13 mouse cellular contexts compared by ENCODE assay signal in genomic region chr7:28931695-28932039, GRCm38 (mm10). TPM values are rescaled to one million over a fixed set of nuclear protein-coding genes. Genes with fewer than 3 reads are reported as not detected.
DNase-seq lines count a peak whose midpoint lies in the region; ATAC-seq and TF ChIP-seq lines count a peak whose summit lies in the region.
"Had no signal": no experiment of that assay in that cellular context is flagged by ENCODE, and none has a peak within 500 bp of the region (broad histone marks: within the 10 kb centered on the region; RNA-seq: fewer than 3 reads in every experiment).

No protein-coding gene starts in this region.

- H3K36me3 ChIP-seq in heart, postnatal 0 days (replicated peaks; ENCODE audit: control insufficient read depth, insufficient read depth, low read length) = no peaks in the 10 kb centered on the region
- peaks cover 10% of the 10 kb centered on the region; the same call in 1 of the 2 replicates for H3K36me3 ChIP-seq in limb, embryonic 15.5 days
- no peaks in the 10 kb centered on the region for H3K36me3 ChIP-seq in stomach, embryonic 16.5 days (ENCODE audit: control insufficient read depth, insufficient read depth, low read length)

- no peak overlapping the region for H3K9ac ChIP-seq in heart, postnatal 0 days (replicated peaks; ENCODE audit: low read depth, low read length)
- H3K9ac ChIP-seq in limb, embryonic 15.5 days = no peak overlapping the region
- no peak overlapping the region for H3K9ac ChIP-seq in stomach, embryonic 16.5 days (ENCODE audit: low read length)

- no peak for DNase-seq in heart, postnatal 0 days (ENCODE audit: low spot score)
- DNase-seq in heart, postnatal 10 days = no peak
- no peak for DNase-seq in lung, adult 2 months
- no peak for DNase-seq in lung, postnatal 25 days (ENCODE audit: low spot score)
- DNase-seq in embryo, embryonic 10.5 days (ENCODE audit: low spot score) = no peak
- DNase-seq: adrenal gland, postnatal 25 days; cerebellum, adult 11 months; right cerebral cortex, postnatal 4 days had no signal

- peaks cover 63% of the 10 kb centered on the region for H3K4me1 ChIP-seq in heart, postnatal 0 days (ENCODE audit: control insufficient read depth, insufficient read depth)
- H3K4me1 ChIP-seq in lung, adult 2 months (ENCODE audit: control insufficient read depth, insufficient read depth, low read length) = peaks cover 37% of the 10 kb centered on the region
- H3K4me1 ChIP-seq in limb, embryonic 15.5 days = peaks cover 49% of the 10 kb centered on the region
- H3K4me1 ChIP-seq in stomach, embryonic 16.5 days (ENCODE audit: control insufficient read depth, insufficient read depth, low read length) = peaks cover 51% of the 10 kb centered on the region

- TF ChIP-seq EP300 in heart, postnatal 0 days (IDR thresholded peaks at IDR 0.05; ENCODE audit: low read depth) = no peak

- H3K27ac ChIP-seq in heart, postnatal 0 days (ENCODE audit: low read depth) = peak overlapping the region; percentile 71
- H3K27ac ChIP-seq in limb, embryonic 15.5 days = peak overlapping the region; percentile 83
- peak overlapping the region; percentile 91 for H3K27ac ChIP-seq in stomach, embryonic 16.5 days (ENCODE audit: low read length)

- no peaks in the 10 kb centered on the region for H3K9me3 ChIP-seq in heart, postnatal 0 days (replicated peaks; ENCODE audit: control insufficient read depth, low read length)
- H3K9me3 ChIP-seq in limb, embryonic 15.5 days = no peaks in the 10 kb centered on the region
- H3K9me3 ChIP-seq in stomach, embryonic 16.5 days (replicated peaks; ENCODE audit: control insufficient read depth, low read length) = no peaks in the 10 kb centered on the region

- WGBS in heart, postnatal 0 days = 55% methylated on average over 4 of the region's 4 CpGs
- 67% methylated on average over 4 of the region's 4 CpGs for WGBS in lung, adult 2 months
- WGBS in limb, embryonic 15.5 days = 79% methylated on average over 4 of the region's 4 CpGs
- 55% methylated on average over 4 of the region's 4 CpGs for WGBS in stomach, embryonic 16.5 days

- H3K4me3 ChIP-seq in heart, postnatal 0 days (ENCODE audit: low read depth, low read length) = no peak overlapping the region
- no peak overlapping the region for H3K4me3 ChIP-seq in lung, adult 2 months (replicated peaks; ENCODE audit: extremely low read depth, low read depth, low read length)
- no peak overlapping the region for H3K4me3 ChIP-seq in limb, embryonic 15.5 days
- H3K4me3 ChIP-seq in stomach, embryonic 16.5 days (replicated peaks; ENCODE audit: low read length) = no peak overlapping the region

- ATAC-seq in heart, postnatal 0 days (ENCODE audit: insufficient read depth, low read depth) = no peak
- ATAC-seq in limb, embryonic 15.5 days (ENCODE audit: insufficient number of reproducible peaks, low FRiP score, low TSS enrichment, low read depth) = no peak
- peak; percentile 68; the same call in 1 of the 2 replicates for ATAC-seq in stomach, embryonic 16.5 days (ENCODE audit: insufficient read depth, low FRiP score)

- H3K4me2 ChIP-seq in heart, postnatal 0 days (ENCODE audit: low read depth, low read length) = no peak overlapping the region
- H3K4me2 ChIP-seq in limb, embryonic 15.5 days = no peak overlapping the region
- H3K4me2 ChIP-seq in stomach, embryonic 16.5 days (ENCODE audit: low read depth, low read length) = no peak overlapping the region

- intact Hi-C loops in heart, postnatal 10 days (cut with DNase I) = no loop called here

- H3K27me3 ChIP-seq in heart, postnatal 0 days (ENCODE audit: control insufficient read depth, insufficient read depth, low read length) = no peaks in the 10 kb centered on the region
- H3K27me3 ChIP-seq in limb, embryonic 15.5 days = no peaks in the 10 kb centered on the region
- no peaks in the 10 kb centered on the region for H3K27me3 ChIP-seq in stomach, embryonic 16.5 days (ENCODE audit: control insufficient read depth, insufficient read depth, low read length)
- H3K27me3 ChIP-seq: CH12.LX had no signal

- no peak for TF ChIP-seq POLR2A in lung, adult 2 months (IDR thresholded peaks at IDR 0.05; ENCODE audit: borderline replicate concordance, extremely low read depth, low read depth, low read length)

- TF ChIP-seq CTCF in heart, postnatal 0 days (IDR thresholded peaks at IDR 0.05; ENCODE audit: low read depth) = no peak
- TF ChIP-seq CTCF in lung, adult 2 months (IDR thresholded peaks at IDR 0.05; ENCODE audit: insufficient read depth, low read length) = 0 out of 2 replicates have a peak, but pooled peaks have one; percentile 1

RNA-seq across cellular contexts. Expression of gene Actn4, which starts 30.5 kb away (rescaled TPM):
- total RNA-seq in heart, postnatal 0 days (2014; rRNA removed; ENCODE audit: low replicate concordance) = 120 and 139 TPM in 2 replicates
- 135 and 171 TPM in 2 replicates for polyA plus RNA-seq in heart, postnatal 0 days (2015; fragmentation: Nextera tagmentation; extraction: Ambion mirVana)
- total RNA-seq in heart, postnatal 10 days (2021) = 100 to 1,000 TPM; 173 to 174 TPM
- 314 and 324 TPM in 2 replicates for polyA plus RNA-seq in lung, adult 2 months (2012; rRNA removed)
- 347 and 359 TPM in 2 replicates for polyA plus RNA-seq in limb, embryonic 15.5 days (2015; fragmentation: Nextera tagmentation; extraction: Ambion mirVana)
- 413 and 449 TPM in 2 replicates for polyA plus RNA-seq in stomach, embryonic 16.5 days (2015; fragmentation: Nextera tagmentation; extraction: Ambion mirVana)

RNA-seq across cellular contexts. Expression of gene Eif3k, which starts 50.0 kb away (rescaled TPM):
- 366 and 476 TPM in 2 replicates for total RNA-seq in heart, postnatal 0 days (2014; rRNA removed; ENCODE audit: low replicate concordance)
- polyA plus RNA-seq in heart, postnatal 0 days (2015; fragmentation: Nextera tagmentation; extraction: Ambion mirVana) = 261 and 264 TPM in 2 replicates
- 100 to 1,000 TPM; 185 to 188 TPM for total RNA-seq in heart, postnatal 10 days (2021)
- 175 and 234 TPM in 2 replicates for polyA plus RNA-seq in lung, adult 2 months (2012; rRNA removed)
- 372 and 387 TPM in 2 replicates for polyA plus RNA-seq in limb, embryonic 15.5 days (2015; fragmentation: Nextera tagmentation; extraction: Ambion mirVana)
- 339 and 345 TPM in 2 replicates for polyA plus RNA-seq in stomach, embryonic 16.5 days (2015; fragmentation: Nextera tagmentation; extraction: Ambion mirVana)

RNA-seq across cellular contexts. Expression of gene Map4k1, which starts 50.2 kb away (rescaled TPM):
- 0.15 TPM in 1 of 2 replicates, not detected in the other for total RNA-seq in heart, postnatal 0 days (2014; rRNA removed; ENCODE audit: low replicate concordance)
- 1.4 and 1.8 TPM in 2 replicates for polyA plus RNA-seq in heart, postnatal 0 days (2015; fragmentation: Nextera tagmentation; extraction: Ambion mirVana)
- 1 to 10 TPM; 2.0 to 2.2 TPM for total RNA-seq in heart, postnatal 10 days (2021)
- 16.7 and 17.0 TPM in 2 replicates for polyA plus RNA-seq in lung, adult 2 months (2012; rRNA removed)
- 7.2 and 7.6 TPM in 2 replicates for polyA plus RNA-seq in limb, embryonic 15.5 days (2015; fragmentation: Nextera tagmentation; extraction: Ambion mirVana)
- 7.9 and 8.4 TPM in 2 replicates for polyA plus RNA-seq in stomach, embryonic 16.5 days (2015; fragmentation: Nextera tagmentation; extraction: Ambion mirVana)

RNA-seq across cellular contexts. Expression of gene Capn12, which starts 50.4 kb away (rescaled TPM):
- total RNA-seq in heart, postnatal 0 days (2014; rRNA removed; ENCODE audit: low replicate concordance) = not detected in 2 replicates
- 0.26 TPM in 2 replicates for polyA plus RNA-seq in heart, postnatal 0 days (2015; fragmentation: Nextera tagmentation; extraction: Ambion mirVana)
- under 1 TPM; 0.26 to 0.47 TPM for total RNA-seq in heart, postnatal 10 days (2021)
- 0.05 and 1.3 TPM in 2 replicates for polyA plus RNA-seq in lung, adult 2 months (2012; rRNA removed)
- polyA plus RNA-seq in limb, embryonic 15.5 days (2015; fragmentation: Nextera tagmentation; extraction: Ambion mirVana) = 0.97 and 1.3 TPM in 2 replicates
- polyA plus RNA-seq in stomach, embryonic 16.5 days (2015; fragmentation: Nextera tagmentation; extraction: Ambion mirVana) = 0.56 and 0.59 TPM in 2 replicates
- total RNA-seq: megakaryocyte progenitor cell, adult 5-6 weeks; neutrophil, adult 5-6 weeks had no signal
